Mouse (Mus musculus) forebrain, embryonic 16.5 days (tissue): ENCODE measurements around the gene Eva1c. TPM values are rescaled to one million over a fixed set of nuclear protein-coding genes. Genes with fewer than 3 reads are reported as not detected.

Source experiments
- ATAC-seq: fragments of 200-750 bp; cut with Nextera tagmentation; 2 replicates; pipeline ENCODE4 v1.8.0; 2017; ENCODE audit warnings: mild to moderate bottlenecking, moderate library complexity
- H3K27ac ChIP-seq: fragments of 300-500 bp; sonication (generic); 2 replicates; pipeline ENCODE4 v1.5.1; 2014; ENCODE audit warnings: low read length, control low read depth
- H3K27me3 ChIP-seq: fragments of 300-500 bp; sonication (generic); replicated peaks from 2 replicates; pipeline ENCODE4 v1.6.1; 2014; ENCODE audit warnings: low read length; ENCODE audit not compliant: control insufficient read depth, insufficient read depth
- H3K36me3 ChIP-seq: fragments of 300-500 bp; sonication (generic); 2 replicates; pipeline ENCODE4 v1.6.1; 2014; ENCODE audit not compliant: control insufficient read depth, insufficient read depth
- H3K4me1 ChIP-seq: fragments of 300-500 bp; sonication (generic); replicated peaks from 2 replicates; pipeline ENCODE4 v1.6.1; 2014; ENCODE audit warnings: low read length; ENCODE audit not compliant: control insufficient read depth, insufficient read depth
- H3K4me2 ChIP-seq: fragments of 300-500 bp; sonication (generic); 2 replicates; pipeline ENCODE4 v1.6.1; 2014; ENCODE audit warnings: mild to moderate bottlenecking, low read length, control low read depth
- H3K4me3 ChIP-seq: fragments of 300-500 bp; sonication (generic); replicated peaks from 2 replicates; pipeline ENCODE4 v1.5.1; 2014; ENCODE audit warnings: mild to moderate bottlenecking, low read length, control low read depth
- H3K9ac ChIP-seq: fragments of 300-500 bp; sonication (generic); replicated peaks from 2 replicates; pipeline ENCODE4 v1.6.1; 2014; ENCODE audit warnings: low read depth, low read length, control low read depth
- H3K9me3 ChIP-seq: fragments of 300-500 bp; sonication (generic); 2 replicates; pipeline ENCODE4 v1.6.1; 2016; ENCODE audit warnings: low read length; ENCODE audit not compliant: control insufficient read depth
- WGBS: fragments of 180-500 bp; shearing (Covaris S2); extraction: QIAGEN DNeasy Blood & Tissue Kit; methylation state at CpG from one replicate; pipeline ENCODE4 v1.1.7; 2014; 5-methylcytosine and 5-hydroxymethylcytosine counted together
- polyA plus RNA-seq: library from polyadenylated mRNA; unstranded; fragments of >200 nt; fragmentation: Nextera tagmentation; extraction: Ambion mirVana; gene quantifications from 2 replicates; pipeline ENCODE4 v1.2.1, GENCODE M21; 2015

The Eva1c gene
- polyA plus RNA-seq, 1 experiment from 2014 or later, result 5.9 TPM

DNA sequence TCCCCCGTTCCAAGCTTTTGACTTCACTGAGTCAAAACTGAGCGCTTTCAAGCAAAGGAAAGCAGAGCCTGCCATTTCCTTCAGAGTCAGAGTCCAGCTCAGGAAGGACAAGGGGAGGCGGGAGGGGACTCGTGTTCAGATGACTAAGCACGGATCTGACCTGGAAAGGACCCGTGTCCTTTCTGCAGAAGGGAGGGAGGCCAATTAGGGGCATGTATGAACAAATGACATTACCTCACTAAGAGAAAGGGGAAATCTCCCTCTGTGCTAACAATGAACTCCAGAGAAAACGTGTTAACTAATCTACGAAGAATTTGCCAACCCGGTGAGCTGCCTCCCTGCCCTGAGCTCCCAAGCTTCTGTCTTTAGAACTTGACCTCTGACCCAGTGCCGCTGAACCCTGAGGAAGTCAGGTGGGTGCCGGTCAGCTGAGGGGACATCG, 89.5 kb downstream of the Eva1c start:
- Histone ChIP-seq H3K9ac (no peak overlapping the region), H3K36me3 (no peaks in the 10 kb centered on the region), H3K4me1 (no peaks in the 10 kb centered on the region), H3K4me3 (no peak overlapping the region), H3K4me2 (no peak overlapping the region), H3K9me3 (no peaks in the 10 kb centered on the region), H3K27ac (no peak overlapping the region), H3K27me3 (no peaks in the 10 kb centered on the region)
- 24% methylated on average over 12 of the region's 12 CpGs for WGBS
- ATAC-seq, result no peak

- no peak overlapping the region for H3K9ac ChIP-seq
- H3K4me1 ChIP-seq, result no peaks in the 10 kb centered on the region
- H3K36me3 ChIP-seq, result no peaks in the 10 kb centered on the region
- no peak overlapping the region for H3K4me2 ChIP-seq
- no peaks in the 10 kb centered on the region for H3K27me3 ChIP-seq
- H3K27ac ChIP-seq, result no peak overlapping the region
- ATAC-seq, result no peak
- H3K9me3 ChIP-seq, result no peaks in the 10 kb centered on the region
- 65% methylated on average over 8 of the region's 8 CpGs for WGBS
- no peak overlapping the region for H3K4me3 ChIP-seq
Measured at GRCm38 (mm10) chr16:90917156-90917555, 90.6 kb downstream of the Eva1c start.

GRCm38 (mm10) chr16:90921471-90922159, 95.1 kb downstream of the Eva1c start:
- Histone ChIP-seq H3K4me1 (no peaks in the 10 kb centered on the region), H3K4me3 (no peak overlapping the region), H3K9me3 (no peaks in the 10 kb centered on the region), H3K9ac (no peak overlapping the region), H3K36me3 (peaks cover 3% of the 10 kb centered on the region; the same call in 1 of the 2 replicates), H3K27me3 (no peaks in the 10 kb centered on the region), H3K4me2 (no peak overlapping the region), H3K27ac (peak overlapping the region; percentile 4; the same call in 1 of the 2 replicates)
- ATAC-seq, result peak; percentile 84
- WGBS, result 45% methylated on average over 10 of the region's 10 CpGs

DNA sequence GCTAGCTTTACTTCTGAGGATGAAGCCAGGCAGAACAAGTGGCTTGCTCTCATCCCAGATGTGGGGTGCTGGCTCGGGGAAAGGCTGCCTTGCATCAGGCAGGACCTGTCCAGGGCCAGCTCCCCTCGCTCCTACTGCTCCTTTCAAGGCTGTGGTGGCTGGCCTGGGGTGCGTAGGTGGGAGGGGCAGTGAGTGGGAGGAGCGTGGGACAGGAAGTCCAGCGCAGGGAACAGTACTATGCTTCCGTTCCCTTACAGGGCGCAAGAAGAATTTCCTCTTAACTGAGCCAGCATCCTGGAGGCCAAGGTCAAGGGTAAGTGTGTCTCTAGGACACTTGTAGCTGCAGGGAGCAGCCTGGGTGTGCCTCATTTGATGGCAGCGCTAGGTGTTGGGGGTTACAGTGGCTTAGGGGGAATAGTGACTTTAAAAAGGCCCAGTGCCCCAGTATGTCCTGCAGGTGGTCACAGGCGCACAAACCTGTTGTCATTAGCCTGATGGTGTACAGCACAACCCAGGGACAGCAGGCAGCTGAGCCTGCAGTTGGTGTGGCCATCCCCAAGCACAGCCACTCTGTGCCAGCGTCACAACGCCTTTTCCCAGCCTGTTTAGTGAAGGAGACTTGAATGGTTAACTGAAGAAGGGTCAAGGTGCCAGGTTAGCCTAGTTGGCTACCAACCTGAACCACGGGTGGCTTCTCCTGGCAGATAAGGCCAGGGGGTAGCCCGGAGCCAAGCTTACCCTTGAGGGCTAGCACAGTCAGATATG, 98.3 kb downstream of the Eva1c start:
- Histone ChIP-seq H3K27me3 (no peaks in the 10 kb centered on the region), H3K9ac (no peak overlapping the region), H3K4me2 (no peak overlapping the region), H3K4me3 (no peak overlapping the region), H3K27ac (no peak overlapping the region), H3K36me3 (peaks cover 3% of the 10 kb centered on the region; the same call in 1 of the 2 replicates), H3K4me1 (no peaks in the 10 kb centered on the region), H3K9me3 (no peaks in the 10 kb centered on the region)
- no peak for ATAC-seq
- 89% methylated on average over 13 of the region's 13 CpGs for WGBS

GRCm38 (mm10) chr16:90925461-90925860, 98.9 kb downstream of the Eva1c start:
- Histone ChIP-seq H3K4me3 (no peak overlapping the region), H3K27ac (no peak overlapping the region), H3K4me2 (no peak overlapping the region), H3K4me1 (no peaks in the 10 kb centered on the region), H3K9ac (no peak overlapping the region), H3K36me3 (peaks cover 3% of the 10 kb centered on the region; the same call in 1 of the 2 replicates), H3K9me3 (no peaks in the 10 kb centered on the region), H3K27me3 (no peaks in the 10 kb centered on the region)
- WGBS, result 28% methylated on average over 5 of the region's 5 CpGs
- ATAC-seq, result peak; percentile 51

- 84% methylated on average over 4 of the region's 4 CpGs for WGBS
- no peak for ATAC-seq
Measured at GRCm38 (mm10) chr16:90927446-90927845, 100.9 kb downstream of the Eva1c start.

GRCm38 (mm10) chr16:90933534-90934176, 107.1 kb downstream of the Eva1c start:
- Histone ChIP-seq H3K4me1 (peaks cover 11% of the 10 kb centered on the region), H3K4me2 (peak overlapping the region; percentile 83), H3K9ac (peak overlapping the region; percentile 84), H3K27ac (peak overlapping the region; percentile 85; the same call in 1 of the 2 replicates), H3K9me3 (no peaks in the 10 kb centered on the region), H3K27me3 (no peaks in the 10 kb centered on the region), H3K4me3 (peak overlapping the region; percentile 83), H3K36me3 (peaks cover 9% of the 10 kb centered on the region)
- no peak for ATAC-seq
- WGBS, result 27% methylated on average over 13 of the region's 13 CpGs

More at GRCm38 (mm10) chr16:90927446-90927845, 100.9 kb downstream of the Eva1c start:
- Histone ChIP-seq H3K27ac (no peak overlapping the region), H3K27me3 (no peaks in the 10 kb centered on the region), H3K4me1 (no peaks in the 10 kb centered on the region), H3K9me3 (no peaks in the 10 kb centered on the region), H3K36me3 (peaks cover 2% of the 10 kb centered on the region; the same call in 1 of the 2 replicates), H3K4me2 (no peak overlapping the region), H3K9ac (no peak overlapping the region), H3K4me3 (no peak overlapping the region)

GRCm38 (mm10) chr16:90934193-90934686, 107.7 kb downstream of the Eva1c start:
- peaks cover 11% of the 10 kb centered on the region for H3K4me1 ChIP-seq
- peak; percentile 64 for ATAC-seq
- peak overlapping the region; percentile 85 for H3K27ac ChIP-seq
- no peaks in the 10 kb centered on the region for H3K27me3 ChIP-seq
- H3K4me2 ChIP-seq, result peak overlapping the region; percentile 83
- no peaks in the 10 kb centered on the region for H3K9me3 ChIP-seq
- peak overlapping the region; percentile 84 for H3K9ac ChIP-seq
- H3K4me3 ChIP-seq, result peak overlapping the region; percentile 83
- under 1% methylated on average over 38 of the region's 38 CpGs for WGBS
- H3K36me3 ChIP-seq, result peaks cover 9% of the 10 kb centered on the region
